Mouse (Mus musculus) embryo, embryonic 11 days (tissue): Measurements from ENCODE around the gene Ak2.

ENCODE experiments used
- DNase-seq: peaks from one replicate; pipeline ENCODE4 v3.0.0-alpha.2; 2015

Ak2 gene

GRCm38 (mm10) chr4:128976577-128976976 is 15.2 kb upstream of the Ak2 start:
- DNase-seq, result no peak

GRCm38 (mm10) chr4:128977217-128977616 is 14.5 kb upstream of the Ak2 start:
- DNase-seq, result no peak

GRCm38 (mm10) chr4:128978634-128979033 is 13.1 kb upstream of the Ak2 start:
- no peak for DNase-seq

GRCm38 (mm10) chr4:128980890-128981832 is 10.6 kb upstream of the Ak2 start:
- DNase-seq, result no peak

- no peak for DNase-seq
Observed at GRCm38 (mm10) chr4:128981833-128982180, 10.0 kb upstream of the Ak2 start.

GRCm38 (mm10) chr4:128983151-128983550 is 8.6 kb upstream of the Ak2 start:
- DNase-seq, result no peak

- no peak for DNase-seq
Observed at GRCm38 (mm10) chr4:128983656-128984055, 8.1 kb upstream of the Ak2 start.

- DNase-seq, result no peak
Observed at GRCm38 (mm10) chr4:128984600-128984999, 7.2 kb upstream of the Ak2 start.

GRCm38 (mm10) chr4:128988911-128989310 is 2.8 kb upstream of the Ak2 start:
- DNase-seq, result no peak

GRCm38 (mm10) chr4:128989678-128990077 is 2.1 kb upstream of the Ak2 start:
- DNase-seq, result no peak

GRCm38 (mm10) chr4:128992176-128992575 is 418 bp downstream of the Ak2 start:
- DNase-seq, result no peak

GRCm38 (mm10) chr4:128993025-128993662 is 1.4 kb downstream of the Ak2 start:
- DNase-seq, result peak; percentile 97

GRCm38 (mm10) chr4:128993675-128994074 is 1.9 kb downstream of the Ak2 start:
- DNase-seq, result peak; percentile 53

GRCm38 (mm10) chr4:128995238-128995637 is 3.5 kb downstream of the Ak2 start:
- DNase-seq, result no peak

GRCm38 (mm10) chr4:128997258-128997657 is 5.5 kb downstream of the Ak2 start:
- DNase-seq, result no peak

GRCm38 (mm10) chr4:128998401-128998800 is 6.6 kb downstream of the Ak2 start:
- DNase-seq, result no peak

- DNase-seq, result no peak
Observed at GRCm38 (mm10) chr4:129000786-129001185, 9.0 kb downstream of the Ak2 start.

- no peak for DNase-seq
Observed at GRCm38 (mm10) chr4:129003720-129004119, 12.0 kb downstream of the Ak2 start.

- no peak for DNase-seq
Observed at GRCm38 (mm10) chr4:129008006-129008519, 16.3 kb downstream of the Ak2 start.

GRCm38 (mm10) chr4:129008672-129009071 is 16.9 kb downstream of the Ak2 start:
- no peak for DNase-seq

GRCm38 (mm10) chr4:129009521-129009920 is 17.8 kb downstream of the Ak2 start:
- DNase-seq, result no peak

GRCm38 (mm10) chr4:129011604-129012121 is 19.9 kb downstream of the Ak2 start:
- no peak for DNase-seq

GRCm38 (mm10) chr4:129013151-129013864 is 21.6 kb downstream of the Ak2 start:
- no peak for DNase-seq
